Mouse (Mus musculus) kidney, postnatal 4 days (tissue): ENCODE data around the gene Cryba2.

ENCODE experiments used
- DNase-seq, 2 experiments: peaks; one replicate each; pipeline ENCODE4 v3.0.0; 2021; ENCODE audit warnings: mixed read lengths in 2 of 2

Gene Cryba2

GRCm38 (mm10) chr1:74893134-74893855 lies at the start of gene Cryba2:
Cryba2 (minus strand) TSS chr1:74893143.
- peak; percentile 71 to 75 for DNase-seq

DNA sequence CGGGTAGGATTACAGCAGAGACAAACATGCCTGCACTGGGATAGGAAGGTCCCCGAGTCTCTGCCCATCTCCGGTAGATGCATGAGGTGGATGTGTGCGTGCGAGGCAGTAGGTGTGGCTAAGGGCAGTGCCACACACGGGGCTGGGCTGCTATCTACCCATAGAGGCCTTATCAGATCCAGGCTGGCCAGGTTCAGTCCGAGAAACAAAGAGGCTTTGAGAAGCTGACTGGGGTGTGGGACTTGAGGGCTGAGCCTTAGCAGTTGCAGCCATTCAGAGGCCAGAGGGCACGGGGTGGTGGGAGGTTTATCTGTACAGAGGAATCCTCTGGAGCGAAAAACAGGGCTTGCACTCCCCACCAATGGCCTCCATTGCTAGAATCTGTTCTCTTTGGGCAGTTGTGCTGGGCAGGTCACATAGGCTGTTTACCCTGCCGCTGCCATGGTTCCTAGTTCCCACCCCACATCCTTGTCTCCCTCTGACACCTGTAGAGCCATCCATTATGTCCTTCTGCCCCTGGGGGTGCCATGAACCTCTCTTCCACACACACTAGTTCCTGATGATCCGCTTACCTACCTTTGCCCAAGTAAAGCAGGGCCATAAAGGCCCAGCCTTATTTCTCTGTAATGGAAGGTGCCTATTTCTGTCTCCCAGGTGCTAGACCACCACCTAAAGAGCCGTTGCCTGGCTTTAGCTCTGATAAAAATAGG lies 48.9 kb upstream of the Cryba2 start:
- no peak for DNase-seq

- DNase-seq: peak; percentile 71 to 72
Measured at GRCm38 (mm10) chr1:74939762-74940161, 46.8 kb upstream of the Cryba2 start.

DNA sequence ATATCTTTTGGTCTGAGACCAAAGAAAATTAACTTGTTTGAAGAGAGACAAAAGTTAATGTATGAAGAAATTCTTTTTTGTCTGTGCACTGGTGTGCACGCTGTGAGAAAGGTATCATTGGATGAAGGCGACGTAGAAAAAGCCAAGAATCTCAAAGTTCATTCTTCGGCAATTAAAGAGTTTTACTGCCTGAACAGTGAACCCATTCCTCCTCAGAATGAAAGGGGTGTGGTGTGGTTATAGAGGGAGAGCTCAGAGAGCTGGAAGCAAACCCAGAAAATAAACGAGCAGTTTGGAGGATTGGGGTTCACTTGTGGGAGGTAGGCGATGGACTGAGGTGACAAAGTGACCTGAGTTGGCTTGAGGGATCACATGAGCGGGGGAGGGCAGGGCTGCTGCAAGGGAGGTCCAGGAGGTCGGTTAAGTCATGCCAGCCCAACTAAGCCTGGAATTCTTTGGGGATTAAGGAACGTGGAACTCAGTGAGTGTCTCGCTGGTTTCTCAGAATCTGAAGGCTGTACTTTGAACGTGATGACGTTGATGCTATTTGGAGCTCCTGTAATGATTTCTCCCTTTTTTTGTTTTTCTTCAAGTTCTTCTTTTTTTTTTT lies 43.4 kb upstream of the Cryba2 start:
- peak; percentile 13 to 31 for DNase-seq

DNA sequence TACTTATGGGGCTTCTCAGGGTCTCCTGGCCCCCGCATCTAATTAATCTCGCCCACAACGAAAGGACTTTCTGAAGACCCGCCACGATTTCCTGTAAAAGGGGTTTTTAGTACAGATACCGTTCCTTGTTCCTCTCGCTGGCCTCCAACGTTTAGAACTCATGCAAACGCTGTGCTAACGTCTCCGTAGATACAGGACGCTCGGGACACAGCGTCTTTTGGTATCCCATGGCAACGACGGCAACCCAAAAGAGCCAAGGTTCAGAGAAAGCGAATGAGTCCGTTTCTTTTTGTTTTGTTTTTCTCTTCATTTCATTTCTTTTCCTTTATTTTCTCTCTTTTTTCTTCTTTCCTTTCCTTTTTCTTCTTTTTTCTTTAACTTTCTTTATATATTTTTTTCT lies 42.5 kb upstream of the Cryba2 start, which contains the start of gene Cfap65:
Cfap65 (minus strand) TSS at position 198 of the 400 bp plus-strand sequence.
- peak; percentile 69 to 70 for DNase-seq

DNA sequence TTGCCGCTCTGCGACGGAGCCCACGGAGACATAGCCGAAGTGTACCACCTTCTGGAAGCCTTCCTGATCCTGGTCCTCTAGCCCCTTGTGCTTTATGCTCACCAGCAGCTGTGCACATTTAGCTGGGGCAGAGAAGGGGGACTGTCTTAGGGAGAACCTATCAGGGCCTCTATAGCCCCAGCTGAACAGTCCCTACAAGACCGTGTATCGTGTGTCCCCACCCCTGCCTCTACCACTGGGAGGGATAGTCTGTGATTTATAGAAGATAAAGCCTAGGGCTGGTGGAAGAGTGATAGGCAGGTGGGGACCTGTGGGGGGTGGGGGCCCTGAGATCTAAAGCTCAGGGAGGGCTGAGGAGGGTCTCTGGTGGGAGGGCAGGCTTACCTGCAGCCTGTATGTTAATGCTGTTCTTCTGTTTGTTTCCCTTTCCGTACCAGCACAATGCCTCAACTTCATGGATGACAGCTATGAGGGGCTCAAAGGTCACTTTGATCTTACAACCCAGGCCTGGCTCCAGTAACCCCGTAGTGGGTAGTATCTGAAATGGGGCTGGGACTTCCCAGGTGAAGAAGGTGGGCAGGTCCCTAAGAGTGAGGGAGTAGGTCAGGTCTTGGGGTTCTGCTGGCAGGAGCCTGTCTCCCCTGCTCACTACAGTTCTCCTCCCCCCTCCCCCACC lies 34.8 kb upstream of the Cryba2 start:
- DNase-seq: no peak

GRCm38 (mm10) chr1:74926721-74927120 lies 33.8 kb upstream of the Cryba2 start:
- DNase-seq: peak; percentile 73 to 75

GRCm38 (mm10) chr1:74924464-74924863 lies 31.5 kb upstream of the Cryba2 start:
- no peak for DNase-seq

GRCm38 (mm10) chr1:74915706-74916105 lies 22.8 kb upstream of the Cryba2 start:
- peak; percentile 21 to 34 for DNase-seq

DNA sequence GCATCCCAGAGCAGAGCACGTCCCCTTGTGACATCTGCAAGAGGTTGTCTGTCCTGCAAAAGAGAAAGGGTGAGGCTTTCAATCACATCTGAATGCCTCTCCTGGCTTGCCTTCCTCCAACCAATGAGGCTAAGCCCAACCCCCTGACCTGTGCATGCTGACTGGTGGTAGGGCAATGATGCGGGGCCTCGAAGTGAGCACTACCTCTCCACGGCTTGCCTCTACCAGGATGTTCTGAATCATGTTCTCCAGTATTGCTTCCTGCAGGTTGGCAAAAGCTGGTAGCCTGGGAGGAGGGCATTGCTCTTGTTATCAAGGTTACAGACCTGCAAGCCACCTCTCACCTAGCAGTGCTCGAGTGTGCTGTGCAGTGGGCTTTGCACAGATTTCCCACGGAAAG lies 9.2 kb upstream of the Cryba2 start:
- no peak for DNase-seq

- peak; percentile 79 to 80 for DNase-seq
Measured at GRCm38 (mm10) chr1:74901686-74902085, 8.7 kb upstream of the Cryba2 start.

DNA sequence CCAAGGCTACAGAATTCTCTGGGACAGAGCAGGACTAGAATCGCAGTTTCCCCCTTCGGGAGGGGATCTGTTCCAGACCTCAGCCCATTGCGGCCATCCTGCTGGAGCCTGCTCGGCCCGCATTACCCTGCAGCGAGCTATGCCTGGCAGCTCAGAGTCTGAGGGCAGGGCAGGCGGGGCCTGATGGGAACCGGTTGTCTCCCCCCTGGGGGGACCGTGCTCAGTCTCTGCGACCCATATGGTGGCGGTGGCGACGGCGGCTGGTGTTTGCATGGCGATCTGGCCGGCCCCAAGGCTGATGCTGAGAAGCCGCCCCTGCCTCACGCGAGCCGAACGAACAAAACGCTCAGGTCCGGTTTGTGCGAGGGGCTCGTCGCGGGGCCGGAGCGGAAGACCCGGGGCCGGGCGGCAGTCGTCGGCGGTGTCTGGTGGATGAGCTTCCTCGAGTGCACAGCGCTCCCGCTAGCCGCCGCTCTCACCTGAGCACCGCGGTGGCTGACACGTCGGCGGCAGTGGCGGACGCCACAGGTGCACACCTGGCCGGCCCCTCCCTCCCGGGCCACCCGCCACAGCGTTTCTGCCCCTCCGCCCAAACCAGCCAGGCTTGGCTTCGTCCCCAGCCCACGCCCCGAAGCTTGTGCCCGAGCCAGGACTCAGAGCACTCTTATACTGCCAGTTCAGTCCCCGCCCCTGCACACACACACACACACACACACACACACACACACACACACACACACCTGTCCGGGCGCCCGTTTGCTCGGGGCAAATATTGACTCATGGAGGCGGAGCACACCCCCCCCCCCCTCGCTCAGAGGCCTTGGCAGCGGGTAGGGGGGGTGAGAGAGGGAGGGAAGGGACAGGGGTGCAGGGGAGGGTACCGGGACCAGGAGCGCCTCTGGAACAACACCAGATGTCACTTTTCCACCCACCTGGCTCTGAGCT lies 7.7 kb upstream of the Cryba2 start:
- DNase-seq: peak; percentile 29 to 58

GRCm38 (mm10) chr1:74898656-74899431 lies 5.9 kb upstream of the Cryba2 start:
- peak in 1 of 2 experiments; percentile 40 for DNase-seq

- peak in 1 of 2 experiments; percentile 19 for DNase-seq
Measured at GRCm38 (mm10) chr1:74897976-74898375, 5.0 kb upstream of the Cryba2 start.

DNA sequence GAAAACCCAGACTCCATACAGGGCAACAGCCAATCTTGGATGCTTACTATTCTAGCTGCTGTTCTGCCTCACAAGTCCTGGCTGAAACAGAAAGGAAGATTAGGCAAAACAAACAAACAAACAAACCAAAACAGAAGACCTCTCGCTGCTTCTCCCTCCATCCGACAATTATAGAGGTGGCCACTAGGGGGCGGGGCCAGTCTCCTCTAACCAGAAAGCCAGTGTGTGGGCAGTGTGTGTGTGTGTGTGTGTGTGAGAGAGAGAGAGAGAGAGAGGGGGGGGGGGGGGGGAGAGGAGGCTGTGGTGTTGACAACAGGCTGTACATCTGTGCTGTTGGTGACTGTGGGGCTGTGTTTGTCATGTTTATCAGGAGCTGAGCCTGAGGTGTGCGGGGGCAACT lies 2.0 kb upstream of the Cryba2 start:
- DNase-seq: peak; percentile 78 to 84

GRCm38 (mm10) chr1:74892351-74893133 lies 401 bp downstream of the Cryba2 start:
- no peak for DNase-seq

- peak; percentile 84 for DNase-seq
Measured at GRCm38 (mm10) chr1:74891513-74891912, 1.4 kb downstream of the Cryba2 start.

DNA sequence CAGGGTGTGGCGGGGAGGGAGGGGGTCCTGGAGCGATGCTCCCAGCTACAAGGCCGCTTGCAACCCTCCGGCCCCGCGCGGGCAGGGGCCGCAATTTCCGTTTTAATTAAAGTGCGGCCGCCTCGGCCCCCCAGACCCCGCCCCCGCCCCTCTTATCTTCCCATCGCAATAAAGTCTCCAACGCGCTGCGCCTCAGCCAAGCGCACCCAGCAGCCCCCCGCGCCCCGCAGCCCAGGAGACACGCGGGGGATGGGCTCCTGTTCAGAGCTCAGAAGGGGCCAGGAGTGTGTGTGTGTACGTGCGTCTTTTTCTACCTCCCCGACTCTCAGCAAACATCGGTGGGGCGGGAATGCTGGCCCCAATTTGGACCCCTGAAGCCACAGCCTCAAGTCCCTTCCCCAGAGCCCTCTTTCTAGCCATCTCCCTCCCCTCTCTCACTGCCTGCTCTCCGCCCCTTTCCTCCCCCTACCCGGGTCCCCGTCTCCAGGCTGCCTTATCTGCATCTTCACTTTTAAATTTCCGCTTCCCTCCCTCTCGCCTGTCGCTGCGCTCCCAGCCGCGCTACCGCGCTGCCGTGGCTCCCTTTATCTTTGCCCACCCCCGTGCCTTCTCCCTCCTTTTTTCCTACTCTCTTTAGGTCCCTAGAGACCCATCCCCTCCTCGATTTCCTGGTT lies 7.4 kb downstream of the Cryba2 start, which contains the start of gene Fev:
Fev (minus strand) TSS at position 51 of the 674 bp plus-strand sequence.
- DNase-seq: no peak
